Mouse (Mus musculus) midbrain, embryonic 11.5 days (tissue): Measurements from ENCODE around the gene Aadacl3. TPM values are rescaled to one million over a fixed set of nuclear protein-coding genes. Genes with fewer than 3 reads are reported as not detected.

Source experiments
- ATAC-seq: fragments of 200-750 bp; cut with Nextera tagmentation; 2 replicates; pipeline ENCODE4 v1.8.0; 2017; ENCODE audit warnings: moderate TSS enrichment, moderate library complexity; ENCODE audit not compliant: low FRiP score
- DNase-seq: peaks from one replicate; pipeline ENCODE4 v3.0.0; 2015; ENCODE audit warnings: low spot score; ENCODE audit errors: missing footprints
- H3K27ac ChIP-seq: fragments of 300-500 bp; sonication (generic); 2 replicates; pipeline ENCODE4 v1.5.1; 2014; ENCODE audit warnings: low read depth, low read length
- H3K27me3 ChIP-seq: fragments of 300-500 bp; sonication (generic); 2 replicates; pipeline ENCODE4 v1.6.1; 2014; ENCODE audit warnings: mild to moderate bottlenecking, low read length, moderate library complexity, mixed read lengths; ENCODE audit not compliant: control insufficient read depth, insufficient read depth
- H3K36me3 ChIP-seq: fragments of 300-500 bp; sonication (generic); 2 replicates; pipeline ENCODE4 v1.6.1; 2014; ENCODE audit warnings: mild to moderate bottlenecking, low read length, moderate library complexity, mixed read lengths; ENCODE audit not compliant: control insufficient read depth, insufficient read depth
- H3K4me1 ChIP-seq: fragments of 300-500 bp; sonication (generic); 2 replicates; pipeline ENCODE4 v1.6.1; 2014; ENCODE audit warnings: low read length; ENCODE audit not compliant: control insufficient read depth, insufficient read depth
- H3K4me2 ChIP-seq: fragments of 300-500 bp; sonication (generic); 2 replicates; pipeline ENCODE4 v1.6.1; 2014; ENCODE audit warnings: mild to moderate bottlenecking, moderate library complexity
- H3K4me3 ChIP-seq: fragments of 300-500 bp; sonication (generic); 2 replicates; pipeline ENCODE4 v1.5.1; 2014; ENCODE audit warnings: low read depth, low read length
- H3K9ac ChIP-seq: fragments of 300-500 bp; sonication (generic); 2 replicates; pipeline ENCODE4 v1.6.1; 2014; ENCODE audit warnings: low read length
- H3K9me3 ChIP-seq: fragments of 300-500 bp; sonication (generic); 2 replicates; pipeline ENCODE4 v1.6.1; 2016; ENCODE audit warnings: low read length; ENCODE audit not compliant: control insufficient read depth
- WGBS: fragments of 180-500 bp; shearing (Covaris S2); extraction: QIAGEN DNeasy Blood & Tissue Kit; methylation state at CpG from one replicate; pipeline ENCODE4 v1.1.7; 2014; 5-methylcytosine and 5-hydroxymethylcytosine counted together
- polyA plus RNA-seq: library from polyadenylated mRNA; unstranded; fragments of >200 nt; fragmentation: Nextera tagmentation; extraction: Ambion mirVana; gene quantifications from 2 replicates; pipeline ENCODE4 v1.2.1, GENCODE M21; 2014

The Aadacl3 gene
- polyA plus RNA-seq, 1 experiment from 2014 or later, result not detected

DNA sequence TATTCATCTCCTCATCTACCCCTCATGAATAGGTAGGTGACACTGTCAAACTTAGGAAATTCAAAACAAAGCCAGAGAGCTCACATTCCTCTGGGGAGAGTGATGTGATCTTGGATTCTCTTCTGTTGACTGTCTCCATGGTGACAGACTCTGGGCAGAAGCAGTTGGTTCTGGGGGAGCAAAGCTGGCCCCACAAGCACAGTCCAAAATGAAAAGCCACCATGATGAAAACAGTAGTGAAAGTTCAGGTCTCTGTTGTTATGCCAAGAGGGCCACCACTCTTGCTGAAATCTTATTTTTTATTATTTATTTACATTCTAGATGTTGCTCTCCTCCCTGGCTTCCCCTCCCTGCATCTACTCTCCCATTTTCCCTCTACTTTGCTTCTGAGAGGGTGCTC, 24.9 kb downstream of the Aadacl3 start, which contains the start of gene 1700012P22Rik:
TSS of gene 1700012P22Rik (minus strand) at position 101 of the 400 bp plus-strand sequence.
- Histone ChIP-seq H3K9me3 (peaks cover 6% of the 10 kb centered on the region; the same call in 1 of the 2 replicates), H3K9ac (no peak within 1 kb of the TSS), H3K4me3 (no peak within 1 kb of the TSS), H3K27ac (no peak within 1 kb of the TSS), H3K4me1 (no peaks in the 10 kb centered on the region), H3K36me3 (no peaks in the 10 kb centered on the region), H3K4me2 (no peak within 1 kb of the TSS), H3K27me3 (no peaks in the 10 kb centered on the region)
- no peak for ATAC-seq
- DNase-seq, result no peak

DNA sequence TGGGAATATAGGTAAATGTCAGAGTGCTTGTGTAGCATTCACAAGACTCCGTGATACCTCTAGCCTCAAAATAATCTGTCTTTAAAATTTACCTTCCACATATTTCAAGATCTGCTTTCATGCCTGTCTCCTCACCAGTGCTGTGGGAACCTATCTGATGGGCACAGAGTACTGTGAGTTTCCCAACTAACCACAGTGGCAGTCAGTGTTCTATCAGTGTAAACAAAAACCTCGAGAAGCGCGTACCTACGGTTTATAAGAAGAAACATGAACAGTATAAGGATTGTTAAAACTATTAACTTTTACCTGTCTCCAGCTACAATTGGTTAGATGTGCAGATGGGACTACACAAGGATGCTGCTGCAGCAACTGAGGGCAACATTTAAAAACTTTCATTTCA, 30.3 kb downstream of the Aadacl3 start:
- H3K4me3 ChIP-seq, result no peak overlapping the region
- no peak overlapping the region for H3K27ac ChIP-seq
- DNase-seq, result no peak
- no peak for ATAC-seq
- H3K4me1 ChIP-seq, result no peaks in the 10 kb centered on the region
- H3K9me3 ChIP-seq, result peaks cover 7% of the 10 kb centered on the region; the same call in 1 of the 2 replicates
- no peaks in the 10 kb centered on the region for H3K36me3 ChIP-seq
- no peak overlapping the region for H3K4me2 ChIP-seq
- no peaks in the 10 kb centered on the region for H3K27me3 ChIP-seq
- WGBS, result 91% methylated on average over 5 of the region's 5 CpGs
- no peak overlapping the region for H3K9ac ChIP-seq

DNA sequence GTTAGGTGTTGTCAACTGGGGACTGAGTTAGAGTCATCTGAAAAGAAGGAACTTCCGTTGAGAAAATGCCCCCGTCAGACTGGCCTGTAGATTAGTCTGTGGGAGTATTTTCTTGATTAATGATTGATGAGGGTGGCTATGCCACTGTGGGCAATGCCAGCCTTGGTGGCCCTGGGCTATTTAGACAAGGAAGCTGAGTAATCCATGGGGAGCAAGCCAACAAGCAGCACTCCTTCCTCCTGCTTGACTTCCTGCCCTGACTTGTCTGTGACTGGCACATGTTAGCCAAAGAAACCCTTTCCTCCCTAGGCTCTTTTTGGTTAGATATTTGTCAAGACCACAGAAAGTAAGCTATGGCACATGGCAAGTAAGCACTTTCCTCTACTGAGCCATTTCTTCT, 32.8 kb downstream of the Aadacl3 start:
- WGBS, result 83% methylated on average over 2 of the region's 2 CpGs
- ATAC-seq (no peak), DNase-seq (no peak)

DNA sequence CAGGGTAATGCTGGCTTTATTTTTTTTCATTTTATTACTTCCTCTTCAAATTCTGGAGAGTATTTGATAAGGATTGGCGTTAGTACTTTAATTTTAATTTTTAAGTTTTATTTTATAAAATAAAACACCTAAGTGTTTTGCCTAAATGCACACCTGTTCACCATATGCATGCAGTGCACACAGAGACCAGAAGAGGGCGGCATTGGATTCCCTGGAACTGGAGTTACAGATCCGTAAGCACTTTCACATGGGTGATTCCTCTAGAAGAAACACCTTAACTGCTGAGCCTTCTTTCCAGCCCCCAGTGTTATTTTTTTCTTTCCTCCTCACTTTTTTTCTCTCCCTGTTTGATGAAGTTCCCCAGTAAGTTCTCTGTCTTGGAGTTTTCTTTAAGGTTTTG, 34.7 kb downstream of the Aadacl3 start:
- WGBS, result 20% methylated on average over 3 of the region's 3 CpGs
- Histone ChIP-seq H3K4me3 (no peak overlapping the region), H3K36me3 (no peaks in the 10 kb centered on the region), H3K4me1 (no peaks in the 10 kb centered on the region), H3K27me3 (no peaks in the 10 kb centered on the region), H3K27ac (no peak overlapping the region), H3K4me2 (no peak overlapping the region), H3K9ac (no peak overlapping the region), H3K9me3 (peaks cover 4% of the 10 kb centered on the region; the same call in 1 of the 2 replicates)
- no peak for ATAC-seq
- no peak for DNase-seq

More for the DNA sequence above, 32.8 kb downstream of the Aadacl3 start:
- no peak overlapping the region for H3K27ac ChIP-seq
- no peaks in the 10 kb centered on the region for H3K27me3 ChIP-seq
- no peak overlapping the region for H3K4me2 ChIP-seq
- H3K36me3 ChIP-seq, result no peaks in the 10 kb centered on the region
- H3K4me1 ChIP-seq, result no peaks in the 10 kb centered on the region
- no peak overlapping the region for H3K9ac ChIP-seq
- H3K9me3 ChIP-seq, result peaks cover 4% of the 10 kb centered on the region; the same call in 1 of the 2 replicates
- H3K4me3 ChIP-seq, result no peak overlapping the region

GRCm38 (mm10) chr4:144424590-144424989, 39.0 kb downstream of the Aadacl3 start:
- no peak overlapping the region for H3K4me3 ChIP-seq
- no peaks in the 10 kb centered on the region for H3K27me3 ChIP-seq
- ATAC-seq (no peak), DNase-seq (no peak)
- peaks cover 3% of the 10 kb centered on the region; the same call in 1 of the 2 replicates for H3K9me3 ChIP-seq
- H3K9ac ChIP-seq, result no peak overlapping the region
- H3K4me1 ChIP-seq, result no peaks in the 10 kb centered on the region
- WGBS, result 80% methylated on average over 5 of the region's 5 CpGs
- no peak overlapping the region for H3K27ac ChIP-seq
- no peaks in the 10 kb centered on the region for H3K36me3 ChIP-seq
- H3K4me2 ChIP-seq, result no peak overlapping the region

DNA sequence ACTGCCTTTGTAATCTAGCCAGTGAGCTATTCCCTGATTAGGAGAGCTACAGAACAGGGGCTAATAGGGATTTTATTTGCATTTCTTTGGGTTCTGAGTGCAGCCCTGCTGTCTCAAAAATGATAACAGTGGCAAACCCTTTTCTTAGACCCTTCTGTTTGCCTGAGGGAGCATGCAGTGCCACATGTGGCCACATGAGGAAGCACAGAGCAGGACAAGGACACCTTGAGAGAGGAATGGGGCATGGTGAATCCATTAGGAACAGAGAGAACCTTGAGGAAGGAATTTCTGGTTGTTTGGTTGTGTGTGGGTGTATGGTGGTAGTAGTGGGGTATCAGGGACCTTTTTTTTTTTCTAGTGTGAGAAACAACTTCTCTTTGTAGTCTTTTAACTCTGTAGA, 42.9 kb downstream of the Aadacl3 start:
- Histone ChIP-seq H3K4me3 (no peak overlapping the region), H3K36me3 (no peaks in the 10 kb centered on the region), H3K9ac (no peak overlapping the region), H3K9me3 (peaks cover 7% of the 10 kb centered on the region; the same call in 1 of the 2 replicates), H3K4me2 (no peak overlapping the region), H3K4me1 (no peaks in the 10 kb centered on the region), H3K27ac (no peak overlapping the region), H3K27me3 (no peaks in the 10 kb centered on the region)
- no peak for ATAC-seq
- no peak for DNase-seq

GRCm38 (mm10) chr4:144408290-144408689, 55.3 kb downstream of the Aadacl3 start, which contains the start of gene Pramef12:
Pramef12 (minus strand) TSS chr4:144408464.
- 83% methylated on average over 9 of the region's 9 CpGs for WGBS
- Histone ChIP-seq H3K4me3 (no peak within 1 kb of the TSS), H3K9ac (no peak within 1 kb of the TSS), H3K27me3 (no peaks in the 10 kb centered on the region), H3K9me3 (no peaks in the 10 kb centered on the region; the same call in 1 of the 2 replicates), H3K27ac (no peak within 1 kb of the TSS), H3K4me1 (no peaks in the 10 kb centered on the region), H3K36me3 (no peaks in the 10 kb centered on the region), H3K4me2 (no peak within 1 kb of the TSS)
- ATAC-seq (no peak), DNase-seq (no peak)

DNA sequence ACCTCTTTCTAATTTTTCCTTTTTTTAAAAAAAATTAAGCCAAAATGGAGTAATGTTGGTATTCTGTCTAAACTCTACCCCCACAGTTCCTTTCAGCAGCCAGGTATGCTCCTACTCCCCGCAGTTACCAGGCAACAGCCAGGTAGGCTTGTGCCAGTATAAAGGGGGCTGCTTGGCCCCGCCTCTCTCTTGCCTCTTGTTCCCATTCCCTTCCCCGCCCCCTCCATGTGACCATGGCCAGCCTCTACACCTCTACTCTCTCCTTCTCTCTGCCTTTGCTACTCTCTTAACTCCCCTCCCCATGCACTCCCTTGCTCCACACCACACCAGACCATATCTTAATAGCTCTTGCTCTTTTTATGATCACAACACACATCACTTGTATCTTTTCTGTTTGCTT, 57.3 kb downstream of the Aadacl3 start:
- no peaks in the 10 kb centered on the region for H3K36me3 ChIP-seq
- WGBS, result 66% methylated on average over 3 of the region's 3 CpGs
- H3K27me3 ChIP-seq, result no peaks in the 10 kb centered on the region
- no peak overlapping the region for H3K27ac ChIP-seq
- H3K9me3 ChIP-seq, result no peaks in the 10 kb centered on the region; the same call in 1 of the 2 replicates
- no peak for ATAC-seq
- no peak for DNase-seq
- H3K4me2 ChIP-seq, result no peak overlapping the region
- no peak overlapping the region for H3K9ac ChIP-seq
- H3K4me1 ChIP-seq, result no peaks in the 10 kb centered on the region
- no peak overlapping the region for H3K4me3 ChIP-seq

DNA sequence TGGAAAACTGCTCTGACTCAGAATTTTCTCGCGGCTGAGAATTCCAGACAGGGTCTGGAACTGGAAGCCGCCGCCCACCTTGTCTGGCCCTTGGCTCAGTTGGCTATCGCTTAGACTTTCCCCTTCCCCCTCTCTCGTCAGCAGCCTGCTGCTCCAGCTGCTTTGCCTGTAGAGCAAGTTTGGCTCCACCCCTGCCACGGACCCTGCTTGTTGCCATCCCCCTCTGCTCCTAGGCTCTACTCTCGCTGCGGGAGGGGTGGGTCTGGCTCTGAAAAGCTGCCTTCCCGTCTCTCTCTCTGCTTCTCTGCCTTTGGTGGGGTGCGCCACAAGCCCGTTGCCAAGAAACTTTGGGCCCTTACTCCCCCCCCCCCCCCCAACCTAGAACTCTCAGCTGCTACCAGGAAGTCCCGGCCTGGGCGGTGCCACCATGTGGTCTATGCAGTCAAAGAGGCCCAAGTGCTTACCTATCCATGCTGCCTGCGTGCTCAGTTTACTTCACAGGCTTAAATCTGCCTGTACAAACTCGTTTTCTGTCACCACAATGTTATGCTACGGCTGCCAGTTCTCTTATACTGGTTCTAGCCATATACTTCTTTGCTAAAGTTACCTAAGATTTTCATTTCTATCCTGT, 59.0 kb downstream of the Aadacl3 start:
- H3K4me1 ChIP-seq, result no peaks in the 10 kb centered on the region
- H3K4me2 ChIP-seq, result peak overlapping the region; percentile 0; the same call in 1 of the 2 replicates
- no peaks in the 10 kb centered on the region for H3K36me3 ChIP-seq
- ATAC-seq, result peak; percentile 73
- 10% methylated on average over 17 of the region's 17 CpGs for WGBS
- no peak for DNase-seq
- no peak overlapping the region for H3K4me3 ChIP-seq
- no peak overlapping the region for H3K27ac ChIP-seq
- H3K9ac ChIP-seq, result no peak overlapping the region
- no peaks in the 10 kb centered on the region; the same call in 1 of the 2 replicates for H3K9me3 ChIP-seq
- no peaks in the 10 kb centered on the region for H3K27me3 ChIP-seq
